Mouse (Mus musculus): Measurements from ENCODE around the gene Nop14.

Gene Nop14

GRCm38 (mm10) chr5:34659686-34660590, at the start of gene Nop14, which contains the start of gene Grk4:
Nop14 (minus strand) TSS chr5:34660148.
Grk4 (plus strand) TSS chr5:34660379.
- DNase-seq (ENCODE audit: low read depth, low spot score), result peak; percentile 98

- DNase-seq (ENCODE audit: low read depth, low spot score), result no peak
Measured at GRCm38 (mm10) chr5:34708436-34708835, 48.5 kb upstream of the Nop14 start.

GRCm38 (mm10) chr5:34695521-34695920, 35.6 kb upstream of the Nop14 start:
- no peak for DNase-seq (ENCODE audit: low read depth, low spot score)

- DNase-seq (ENCODE audit: low read depth, low spot score), result no peak
Measured at GRCm38 (mm10) chr5:34692782-34693181, 32.8 kb upstream of the Nop14 start.

GRCm38 (mm10) chr5:34689868-34690267, 29.9 kb upstream of the Nop14 start:
- no peak for DNase-seq (ENCODE audit: low read depth, low spot score)

- no peak for DNase-seq (ENCODE audit: low read depth, low spot score)
Measured at GRCm38 (mm10) chr5:34670280-34670679, 10.3 kb upstream of the Nop14 start.

- no peak for DNase-seq (ENCODE audit: low read depth, low spot score)
Measured at GRCm38 (mm10) chr5:34669493-34669892, 9.5 kb upstream of the Nop14 start.

GRCm38 (mm10) chr5:34663231-34663630, 3.3 kb upstream of the Nop14 start:
- no peak for DNase-seq (ENCODE audit: low read depth, low spot score)

GRCm38 (mm10) chr5:34661909-34662308, 2.0 kb upstream of the Nop14 start:
- DNase-seq (ENCODE audit: low read depth, low spot score), result no peak

GRCm38 (mm10) chr5:34660591-34661130, 713 bp upstream of the Nop14 start:
- no peak for DNase-seq (ENCODE audit: low read depth, low spot score)

- no peak for DNase-seq (ENCODE audit: low read depth, low spot score)
Measured at GRCm38 (mm10) chr5:34657556-34657955, 2.4 kb downstream of the Nop14 start.

GRCm38 (mm10) chr5:34654881-34655280, 5.1 kb downstream of the Nop14 start:
- DNase-seq (ENCODE audit: low read depth, low spot score), result no peak

- no peak for DNase-seq (ENCODE audit: low read depth, low spot score)
Measured at GRCm38 (mm10) chr5:34652961-34653360, 7.0 kb downstream of the Nop14 start.

GRCm38 (mm10) chr5:34647581-34647980, 12.4 kb downstream of the Nop14 start:
- DNase-seq (ENCODE audit: low read depth, low spot score), result no peak

GRCm38 (mm10) chr5:34642932-34643331, 17.0 kb downstream of the Nop14 start:
- DNase-seq (ENCODE audit: low read depth, low spot score), result no peak

GRCm38 (mm10) chr5:34641991-34642390, 18.0 kb downstream of the Nop14 start:
- DNase-seq (ENCODE audit: low read depth, low spot score), result no peak

GRCm38 (mm10) chr5:34637591-34638156, 22.3 kb downstream of the Nop14 start:
- no peak for DNase-seq (ENCODE audit: low read depth, low spot score)

- peak; percentile 73 for DNase-seq (ENCODE audit: low read depth, low spot score)
Measured at GRCm38 (mm10) chr5:34636481-34637287, 23.3 kb downstream of the Nop14 start, which contains the start of gene Mfsd10. Mfsd10 (minus strand) TSS chr5:34637212.

- DNase-seq (ENCODE audit: low read depth, low spot score), result no peak
Measured at GRCm38 (mm10) chr5:34635665-34636192, 24.2 kb downstream of the Nop14 start.

GRCm38 (mm10) chr5:34634746-34635400, 25.1 kb downstream of the Nop14 start:
- no peak for DNase-seq (ENCODE audit: low read depth, low spot score)

- DNase-seq (ENCODE audit: low read depth, low spot score), result peak; percentile 81
Measured at GRCm38 (mm10) chr5:34633641-34634040, 26.3 kb downstream of the Nop14 start.

Measured in WW6 (cell line).